Mouse (Mus musculus) Muller cell, postnatal 12 days (primary cell): ENCODE data around the gene Erich4.
"Not testable (repeated sequence)": the region's sequence is repeated elsewhere in the genome, so short reads cannot be mapped to it uniquely, and the experiment has no call there.

ENCODE experiments used
- DNase-seq: peaks from one replicate; pipeline ENCODE4 v3.0.0-alpha.2; 2015; ENCODE audit errors: inconsistent ontology term

The Erich4 gene

DNA sequence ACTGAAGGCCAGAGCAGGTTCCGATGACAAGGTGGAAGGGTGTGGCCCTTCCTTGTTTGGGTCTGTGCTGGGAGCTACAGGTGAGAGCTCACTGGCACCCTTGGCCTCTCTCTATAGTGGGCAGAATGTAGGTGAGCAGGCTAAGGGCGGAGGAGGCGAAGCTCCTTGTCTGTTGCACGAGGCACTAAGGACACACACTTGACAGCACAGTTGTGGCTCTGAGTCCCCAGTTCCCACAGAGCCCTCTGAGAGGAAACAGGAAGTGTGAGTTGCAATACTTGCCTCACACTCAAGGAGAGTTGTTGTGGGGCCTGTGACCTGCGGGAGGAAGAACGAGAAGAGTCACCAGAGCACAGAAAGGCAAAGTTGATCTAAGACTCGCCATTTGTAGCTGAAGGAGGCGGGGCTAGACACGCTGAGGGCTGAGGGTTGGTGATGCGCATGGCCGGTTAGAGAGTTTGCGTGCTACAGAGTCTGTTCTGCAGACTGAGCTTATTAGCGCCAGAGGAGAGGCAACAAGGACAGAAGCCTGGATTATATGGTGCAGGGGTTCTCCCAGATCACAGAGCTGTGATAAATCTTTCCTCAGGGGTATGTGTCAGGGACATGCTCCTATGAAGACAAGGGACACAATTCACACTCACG, 38.8 kb downstream of the Erich4 start:
- DNase-seq, result not testable (repeated sequence)

DNA sequence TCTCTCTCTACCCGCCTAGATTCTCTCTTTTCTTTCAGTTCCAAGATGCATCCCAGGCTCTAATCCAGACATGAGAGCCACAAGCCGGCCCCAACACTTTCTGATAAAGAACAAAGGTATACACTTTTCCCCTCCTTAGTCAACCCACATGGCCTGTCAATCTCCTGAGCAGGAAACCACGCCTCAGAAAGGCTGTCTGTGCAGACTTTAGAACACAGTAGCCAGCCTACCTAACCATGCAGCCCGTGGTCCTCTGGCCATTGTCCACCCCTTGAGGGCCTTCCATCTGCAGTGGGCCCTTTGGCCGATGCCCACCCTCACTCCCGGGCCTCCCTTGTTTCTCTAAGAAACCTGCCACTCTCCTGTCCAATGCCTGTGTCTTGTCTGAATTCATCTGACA, 39.4 kb downstream of the Erich4 start:
- not testable (repeated sequence) for DNase-seq

DNA sequence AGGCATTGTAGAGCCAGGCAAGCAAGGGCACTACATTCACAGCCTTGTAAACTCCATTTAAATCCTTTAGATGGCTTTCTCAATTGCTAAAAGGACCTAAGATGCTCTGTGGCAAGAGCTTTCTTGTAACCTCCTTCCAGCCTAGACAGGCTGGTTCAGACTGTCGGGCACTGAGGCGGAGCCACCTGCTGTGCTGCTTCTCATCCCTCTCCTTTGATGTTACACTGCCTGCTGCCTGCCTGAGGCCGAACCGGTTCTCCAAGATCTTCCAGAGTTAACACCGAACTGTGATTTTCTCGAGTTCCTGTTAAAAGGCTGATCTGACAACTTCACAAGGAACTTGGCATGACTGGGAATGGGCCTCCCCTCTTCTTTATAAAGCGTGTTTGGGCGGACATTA, 39.8 kb downstream of the Erich4 start:
- no peak for DNase-seq

DNA sequence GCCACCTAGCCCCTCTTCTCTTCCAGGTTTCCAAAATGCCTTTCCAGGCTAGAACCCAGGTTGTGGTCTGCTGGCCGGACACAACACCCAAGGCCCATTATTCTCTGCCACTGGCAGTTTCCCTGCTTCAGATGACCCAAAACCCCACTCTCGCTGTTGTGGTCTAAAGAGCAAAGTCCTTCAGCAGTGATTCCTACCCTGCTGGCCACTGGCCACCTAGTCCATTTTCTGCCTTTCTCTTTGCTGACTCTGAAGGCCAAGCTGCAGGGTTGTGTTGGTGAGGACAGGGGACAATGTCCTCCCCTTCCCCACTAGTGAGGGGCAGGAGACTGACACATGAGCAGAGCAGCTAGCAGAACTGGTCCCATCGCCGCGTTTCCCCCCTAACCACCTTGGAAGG, 40.6 kb downstream of the Erich4 start:
- no peak for DNase-seq

DNA sequence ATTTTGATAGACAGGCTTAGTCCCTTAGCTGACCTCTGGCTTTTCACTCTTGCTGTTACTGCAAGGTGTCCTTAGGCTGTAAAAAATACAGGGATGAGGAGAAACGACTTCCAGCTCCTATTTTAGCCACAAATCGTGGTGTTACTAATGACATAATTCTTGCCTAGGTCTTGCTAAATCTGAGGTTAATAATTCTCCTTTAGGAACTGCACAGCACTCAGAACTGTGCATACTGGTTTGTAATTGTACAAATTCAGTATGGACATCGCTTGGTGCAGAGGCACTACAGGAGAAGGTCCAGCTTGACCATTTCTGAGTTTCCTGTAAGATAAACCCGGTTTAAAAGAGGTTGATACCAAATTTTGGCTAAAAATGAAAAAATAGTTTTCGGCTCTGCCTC, 41.9 kb downstream of the Erich4 start:
- DNase-seq, result not testable (repeated sequence)

DNA sequence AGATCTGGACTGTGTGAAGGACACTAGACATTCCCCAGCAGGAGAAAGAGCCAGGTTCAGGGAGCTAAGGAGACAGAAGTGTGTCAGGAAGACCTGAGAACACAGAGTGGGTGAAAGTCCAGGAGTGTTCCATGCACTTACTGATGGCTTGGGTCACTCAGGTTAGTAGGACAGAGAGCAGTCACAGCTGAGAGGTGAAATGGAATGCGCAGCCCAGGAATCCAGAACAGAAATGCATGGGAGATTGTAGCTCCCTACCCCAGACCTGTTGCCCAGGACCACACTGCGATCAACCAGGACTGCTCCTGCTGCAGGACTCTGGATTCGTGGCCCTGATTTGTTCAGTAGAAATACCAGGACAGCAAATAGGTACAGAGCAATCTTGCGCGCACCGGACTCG, 47.0 kb downstream of the Erich4 start:
- DNase-seq, result no peak
